Mouse (Mus musculus) adrenal gland, postnatal 36 days (tissue): Measurements from ENCODE around the gene Trim33. TPM values are rescaled to one million over a fixed set of nuclear protein-coding genes. Genes with fewer than 3 reads are reported as not detected.

Source experiments
- DNase-seq, 2 experiments: peaks; one replicate each; pipeline ENCODE4 v3.0.0; 2021; ENCODE audit warnings: mixed read lengths in 1 of 2
- total RNA-seq, 2 experiments: library from RNA; stranded (reverse); gene quantifications; 2 replicates each; pipeline ENCODE4 v1.2.3; 2021

The Trim33 gene
- total RNA-seq, 2 experiments from 2014 or later, result 33.5 to 43.5 TPM

DNA sequence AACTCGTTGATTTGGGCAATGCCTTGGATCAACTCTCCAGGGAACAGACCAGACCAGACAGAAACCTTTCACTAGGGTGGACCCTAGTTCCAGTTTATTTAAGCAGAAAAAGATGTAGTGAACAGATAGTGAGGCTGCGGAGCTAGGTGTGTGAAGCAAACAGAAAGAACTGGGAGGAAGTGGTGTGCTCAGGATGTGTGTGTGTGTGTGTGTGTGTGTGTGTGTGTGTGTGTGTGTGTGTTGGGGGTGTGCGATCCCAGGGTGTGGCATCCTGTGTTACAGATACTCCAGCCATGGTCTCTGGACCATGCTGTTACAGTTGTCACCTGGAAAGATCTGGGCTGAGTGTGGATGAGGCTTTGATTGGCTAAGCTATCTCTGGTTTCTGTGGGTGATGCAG lies 118.4 kb downstream of the Trim33 start:
- DNase-seq, result no peak

GRCm38 (mm10) chr3:103400807-103401206 lies 121.7 kb downstream of the Trim33 start:
- no peak for DNase-seq

- DNase-seq, result no peak
Observed at GRCm38 (mm10) chr3:103401342-103402098, 122.4 kb downstream of the Trim33 start.

GRCm38 (mm10) chr3:103402212-103402611 lies 123.1 kb downstream of the Trim33 start:
- DNase-seq, result no peak

- no peak for DNase-seq
Observed at GRCm38 (mm10) chr3:103405135-103405534, 126.0 kb downstream of the Trim33 start.

DNA sequence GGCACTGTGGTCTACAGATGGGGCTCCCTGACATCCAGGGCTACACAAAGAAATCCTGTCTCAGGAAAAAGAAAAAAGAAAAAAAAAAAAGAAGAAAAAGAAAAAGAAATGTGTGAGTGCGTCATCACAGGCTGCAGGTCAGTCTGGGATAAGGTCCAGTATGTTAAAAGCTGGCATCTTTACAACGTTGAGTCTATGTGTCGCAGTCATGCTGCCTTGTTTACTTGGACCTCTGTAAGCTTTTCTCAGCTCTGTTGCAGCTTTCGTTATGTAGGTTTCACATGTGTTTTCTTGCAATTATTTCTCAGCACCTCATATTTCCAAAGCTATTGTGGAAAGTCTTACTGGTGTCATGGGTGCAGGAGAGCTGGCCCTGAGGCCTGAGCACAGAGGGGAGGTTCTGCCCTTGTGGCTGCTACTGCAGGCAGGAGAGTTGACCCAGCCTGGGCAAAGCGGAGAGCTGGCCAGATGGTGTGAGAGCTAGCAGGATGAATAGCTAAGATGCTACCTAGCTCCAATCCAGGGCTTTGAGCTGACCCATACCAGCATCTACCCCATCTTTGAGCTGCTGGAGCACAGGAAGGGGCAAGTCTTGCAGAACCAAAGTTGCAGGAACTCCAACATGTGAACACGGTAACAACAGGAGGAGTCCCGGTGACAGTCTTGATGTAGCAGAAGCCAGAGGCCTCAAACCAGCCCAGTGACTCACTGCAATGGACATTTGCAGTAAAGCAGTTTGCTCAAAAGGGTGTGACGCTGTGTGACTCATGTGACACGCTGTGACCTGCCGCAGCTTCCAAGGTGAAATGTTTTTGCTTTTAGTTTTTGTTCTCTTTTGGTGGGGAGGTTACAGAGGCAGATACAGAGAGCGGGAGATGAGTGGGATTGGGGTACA lies 127.0 kb downstream of the Trim33 start:
- DNase-seq, result peak; percentile 64 to 65

Other genes starting within 250 kb of the Trim33 start
- gene Nras, start 221.0 kb upstream of the Trim33 start, total RNA-seq, result 10 to 100 TPM; 59.2 to 64.6 TPM
- gene Ampd1, start 205.3 kb upstream of the Trim33 start, total RNA-seq, result not detected
- 1 to 10 TPM; 1.5 to 1.7 TPM for gene Dennd2c, start 176.7 kb upstream of the Trim33 start, total RNA-seq
- 10 to 100 TPM; 55.9 to 56.4 TPM for gene Bcas2, start 107.6 kb upstream of the Trim33 start, total RNA-seq